Mouse (Mus musculus): ENCODE measurements around the gene Rgl2. TPM values are rescaled to one million over a fixed set of nuclear protein-coding genes. Genes with fewer than 3 reads are reported as not detected.

Rgl2 gene
- total and polyA plus RNA-seq, 3 experiments = 24.9 to 43.6 TPM; not detected in 1

DNA sequence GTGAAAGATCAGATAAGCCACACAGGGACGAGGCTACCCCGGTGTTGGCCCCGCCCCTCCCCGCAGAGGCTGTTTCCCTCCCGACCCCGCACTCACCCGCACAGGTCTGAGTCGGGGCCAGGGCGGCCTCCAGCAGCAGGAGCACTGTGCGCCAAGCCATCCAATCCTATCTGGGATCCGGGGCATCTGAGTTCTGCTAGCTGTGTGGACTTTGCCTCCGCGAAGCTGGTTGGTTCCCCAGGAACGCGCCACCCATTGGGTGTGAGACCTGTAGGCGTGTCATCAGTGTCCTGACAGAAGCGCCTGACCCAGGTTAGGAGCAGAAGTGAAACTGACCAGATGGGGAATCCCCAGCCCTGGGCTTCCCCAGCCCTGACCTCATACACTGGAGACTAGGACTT lies 49.3 kb downstream of the Rgl2 start:
- peak; percentile 49 for DNase-seq (ENCODE audit: low read depth, low spot score)
- TF ChIP-seq ETS1 (IDR thresholded peaks at IDR 0.05; ENCODE audit: low read depth, low read length) (no peak), NELFE (IDR thresholded peaks at IDR 0.05; ENCODE audit: low read depth, low read length) (0 out of 2 replicates have a peak, but pooled peaks have one; percentile 8)
- Histone ChIP-seq H3K36me3 (ENCODE audit: control insufficient read depth in 1 of 2, insufficient read depth in 2 of 2, low read length in 2 of 2) (no peaks in the 10 kb centered on the region), H3K27ac (ENCODE audit: control insufficient read depth, low read depth, low read length) (no peak overlapping the region), H3K27me3 (ENCODE audit: control insufficient read depth in 1 of 2, insufficient read depth in 2 of 2, low read length in 2 of 2) (peaks cover under 1 to 1% of the 10 kb centered on the region in 2 experiments; a peak in 2 of 4 replicates), H3K9me3 (replicated peaks; ENCODE audit: insufficient read depth, low read length) (no peaks in the 10 kb centered on the region), H3K4me1 (ENCODE audit: control insufficient read depth in 1 of 2, insufficient read depth in 2 of 2, low read length in 2 of 2) (no peaks in the 10 kb centered on the region), H3K4me3 (ENCODE audit: control insufficient read depth in 1 of 2, insufficient read depth in 1 of 2, low read depth in 2 of 2, low read length in 2 of 2) (peak overlapping the region in 1 of 2 experiments; percentile 59; a peak in 2 of 4 replicates), H3K9ac (ENCODE audit: control insufficient read depth, low read depth, low read length, poor library complexity, severe bottlenecking) (peak overlapping the region; percentile 54), H3K79me2 (ENCODE audit: control insufficient read depth, insufficient read depth, low read length, poor library complexity) (no peaks in the 10 kb centered on the region)

DNA sequence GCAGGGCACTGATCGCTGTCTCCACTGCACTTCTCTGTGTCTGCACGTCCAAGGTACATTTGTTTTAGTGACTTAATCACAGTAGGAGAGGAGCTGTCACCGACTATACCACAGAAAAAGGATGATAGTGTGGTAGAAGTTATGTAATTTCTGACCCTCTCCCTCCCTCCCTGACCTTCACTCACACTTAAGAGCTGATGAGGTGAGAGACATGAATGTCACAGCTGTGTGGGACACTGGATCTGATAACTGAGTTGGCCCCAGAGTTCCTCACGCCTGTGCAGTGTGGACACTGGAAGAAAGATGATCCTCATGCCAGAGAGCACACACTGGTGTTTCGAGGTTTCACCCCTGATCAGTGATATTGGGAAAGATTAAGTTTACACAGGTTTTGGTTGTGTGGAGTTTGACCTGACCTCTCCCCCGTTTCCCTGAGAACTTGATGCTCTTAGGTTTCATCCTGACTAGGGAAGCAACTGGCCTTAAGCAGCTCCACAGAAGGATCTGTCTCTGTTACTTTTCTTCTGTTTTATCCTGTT lies 50.2 kb downstream of the Rgl2 start:
- no peak overlapping the region for H3K4me3 ChIP-seq (ENCODE audit: control insufficient read depth in 1 of 2, insufficient read depth in 1 of 2, low read depth in 2 of 2, low read length in 2 of 2)
- H3K36me3 ChIP-seq (ENCODE audit: control insufficient read depth in 1 of 2, insufficient read depth in 2 of 2, low read length in 2 of 2) = no peaks in the 10 kb centered on the region
- H3K27ac ChIP-seq (ENCODE audit: control insufficient read depth, low read depth, low read length) = no peak overlapping the region
- no peaks in the 10 kb centered on the region for H3K9me3 ChIP-seq (replicated peaks; ENCODE audit: insufficient read depth, low read length)
- TF ChIP-seq RAD21 (IDR thresholded peaks at IDR 0.05; ENCODE audit: low read depth, low read length) (no peak), GABPA (IDR thresholded peaks at IDR 0.05; ENCODE audit: low read depth, low read length) (no peak), EP300 (IDR thresholded peaks at IDR 0.05; ENCODE audit: low read depth in 1 of 2, low read length in 2 of 2) (no peak), TCF12 (IDR thresholded peaks at IDR 0.05; ENCODE audit: low read depth, low read length) (no peak), CTCF (IDR thresholded peaks at IDR 0.05 in 2 of 3, conservative IDR thresholded peaks at IDR 0.05 in 1 of 3; ENCODE audit: control insufficient read depth in 1 of 3, insufficient read depth in 1 of 3, low read depth in 2 of 3, low read length in 3 of 3, poor library complexity in 1 of 3, severe bottlenecking in 1 of 3) (no peak), KAT2A (conservative IDR thresholded peaks at IDR 0.05; ENCODE audit: low read depth, low read length) (no peak), E2F4 (IDR thresholded peaks at IDR 0.05; ENCODE audit: borderline replicate concordance, low read depth, low read length) (no peak), ELF1 (IDR thresholded peaks at IDR 0.05; ENCODE audit: low read depth, low read length) (no peak), ZMIZ1 (IDR thresholded peaks at IDR 0.05; ENCODE audit: low read depth, low read length) (no peak), POLR2AphosphoS5 (IDR thresholded peaks at IDR 0.05; ENCODE audit: borderline replicate concordance, low read depth, low read length) (no peak), SMC3 (IDR thresholded peaks at IDR 0.05; ENCODE audit: low read depth, low read length) (no peak), RCOR1 (IDR thresholded peaks at IDR 0.05; ENCODE audit: low read depth, low read length) (no peak), USF1 (IDR thresholded peaks at IDR 0.05; ENCODE audit: low read depth, low read length) (no peak)
- no peaks in the 10 kb centered on the region for H3K79me2 ChIP-seq (ENCODE audit: control insufficient read depth, insufficient read depth, low read length, poor library complexity)
- H3K27me3 ChIP-seq (ENCODE audit: control insufficient read depth in 1 of 2, insufficient read depth in 2 of 2, low read length in 2 of 2) = peaks cover 0 to 1% of the 10 kb centered on the region in 2 experiments; a peak in 1 of 4 replicates
- H3K4me1 ChIP-seq (ENCODE audit: control insufficient read depth in 1 of 2, insufficient read depth in 2 of 2, low read length in 2 of 2) = no peaks in the 10 kb centered on the region
- DNase-seq (ENCODE audit: low read depth, low spot score) = no peak
- no peak overlapping the region for H3K9ac ChIP-seq (ENCODE audit: control insufficient read depth, low read depth, low read length, poor library complexity, severe bottlenecking)
